Mouse (Mus musculus): ENCODE measurements around the gene Vangl1. TPM values are rescaled to one million over a fixed set of nuclear protein-coding genes. Genes with fewer than 3 reads are reported as not detected.
"Not testable (repeated sequence)": the region's sequence is repeated elsewhere in the genome, so short reads cannot be mapped to it uniquely, and the experiment has no call there.

The Vangl1 gene
- polyA plus RNA-seq, 1 experiment, result 4.5 TPM

DNA sequence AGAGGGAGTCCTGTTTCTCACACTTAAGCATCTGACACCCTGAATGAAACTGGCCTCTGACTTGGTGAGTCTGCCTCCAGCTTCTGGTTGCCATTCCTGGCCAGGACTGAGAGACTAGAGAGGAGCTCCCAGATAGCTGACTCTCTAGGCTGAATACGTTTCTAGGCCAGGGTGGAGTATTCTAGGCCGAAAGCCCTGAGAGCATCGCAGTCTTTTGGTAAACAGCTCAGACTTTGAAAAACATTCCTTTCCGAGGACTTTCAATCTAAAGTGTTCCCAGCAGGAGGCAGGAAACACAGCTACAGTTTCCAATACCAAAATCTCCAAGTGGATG is 38.2 kb downstream of the Vangl1 start:
- Histone ChIP-seq H3K4me3 (ENCODE audit: insufficient read depth, low read length) (no peak overlapping the region), H3K27ac (ENCODE audit: insufficient read depth, low read length) (no peak overlapping the region), H3K4me1 (ENCODE audit: control insufficient read depth, insufficient read depth, low read length) (peaks cover 7% of the 10 kb centered on the region)
- TF ChIP-seq CTCF (IDR thresholded peaks at IDR 0.05; ENCODE audit: extremely low read depth, insufficient read depth, low read length) (no peak), POLR2A (IDR thresholded peaks at IDR 0.05; ENCODE audit: extremely low read depth, insufficient read depth, low read length) (no peak)

DNA sequence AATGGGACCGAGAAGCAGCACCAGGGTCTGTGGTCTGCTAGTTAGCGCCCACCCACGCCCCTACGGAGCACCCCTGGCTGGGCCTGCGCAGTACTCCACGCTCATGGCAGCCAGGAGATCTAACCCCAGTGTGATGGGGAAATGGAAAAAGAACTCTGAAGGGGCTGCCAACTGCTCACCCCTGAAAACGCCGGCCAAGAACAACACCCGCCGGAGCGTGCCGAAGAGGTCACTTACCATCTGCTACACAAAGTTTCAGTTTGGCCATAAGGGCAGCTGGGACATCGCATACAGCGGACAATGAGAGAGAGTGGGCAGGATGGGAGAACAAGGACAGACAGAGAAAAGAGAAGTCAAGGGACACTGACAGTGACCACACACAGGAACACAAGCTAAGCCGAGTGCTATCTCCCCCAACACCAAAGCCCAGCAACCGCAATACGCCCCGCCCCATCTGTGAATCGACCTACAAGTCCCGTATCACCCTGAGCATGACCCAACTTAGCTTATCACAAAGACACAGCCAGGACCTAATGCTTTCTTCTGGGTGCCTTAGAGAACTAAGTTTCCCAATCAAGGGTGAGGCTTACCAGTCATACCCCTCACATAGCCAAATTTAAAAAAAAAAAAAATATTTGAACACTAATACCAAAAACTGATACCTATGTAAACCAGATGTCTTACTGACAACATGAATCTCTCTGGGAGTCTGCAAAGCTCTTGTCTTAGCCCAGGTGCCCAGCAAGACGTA is 38.8 kb downstream of the Vangl1 start:
- no peak overlapping the region for H3K27ac ChIP-seq (ENCODE audit: insufficient read depth, low read length)
- TF ChIP-seq CTCF (IDR thresholded peaks at IDR 0.05; ENCODE audit: extremely low read depth, insufficient read depth, low read length) (no peak), POLR2A (IDR thresholded peaks at IDR 0.05; ENCODE audit: extremely low read depth, insufficient read depth, low read length) (no peak)
- H3K4me1 ChIP-seq (ENCODE audit: control insufficient read depth, insufficient read depth, low read length), result peaks cover 7% of the 10 kb centered on the region
- no peak overlapping the region for H3K4me3 ChIP-seq (ENCODE audit: insufficient read depth, low read length)

DNA sequence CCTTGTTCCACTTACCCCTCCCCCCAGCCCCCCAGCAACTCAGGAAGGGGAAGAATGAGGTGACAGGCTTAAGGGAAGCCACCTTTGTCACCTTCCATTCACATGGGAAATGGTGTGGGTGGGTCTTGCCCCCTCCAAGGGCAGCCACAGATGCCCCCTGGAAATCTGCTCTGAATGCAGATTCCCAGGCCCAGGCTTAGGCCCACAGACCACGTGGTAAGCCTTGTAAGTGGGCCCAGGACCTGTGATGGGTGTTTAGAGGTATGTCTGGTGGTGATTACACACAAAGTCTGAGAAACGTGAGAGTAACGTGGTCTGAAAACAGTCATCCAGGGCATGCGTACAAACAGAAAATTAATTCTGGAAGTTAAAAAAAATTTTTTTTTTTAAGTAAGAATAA is 39.6 kb downstream of the Vangl1 start:
- Histone ChIP-seq H3K27ac (ENCODE audit: insufficient read depth, low read length) (no peak overlapping the region), H3K4me1 (ENCODE audit: control insufficient read depth, insufficient read depth, low read length) (peaks cover 7% of the 10 kb centered on the region), H3K4me3 (ENCODE audit: insufficient read depth, low read length) (no peak overlapping the region)
- no peak for TF ChIP-seq POLR2A (IDR thresholded peaks at IDR 0.05; ENCODE audit: extremely low read depth, insufficient read depth, low read length)
- TF ChIP-seq CTCF (IDR thresholded peaks at IDR 0.05; ENCODE audit: extremely low read depth, insufficient read depth, low read length), result no peak

DNA sequence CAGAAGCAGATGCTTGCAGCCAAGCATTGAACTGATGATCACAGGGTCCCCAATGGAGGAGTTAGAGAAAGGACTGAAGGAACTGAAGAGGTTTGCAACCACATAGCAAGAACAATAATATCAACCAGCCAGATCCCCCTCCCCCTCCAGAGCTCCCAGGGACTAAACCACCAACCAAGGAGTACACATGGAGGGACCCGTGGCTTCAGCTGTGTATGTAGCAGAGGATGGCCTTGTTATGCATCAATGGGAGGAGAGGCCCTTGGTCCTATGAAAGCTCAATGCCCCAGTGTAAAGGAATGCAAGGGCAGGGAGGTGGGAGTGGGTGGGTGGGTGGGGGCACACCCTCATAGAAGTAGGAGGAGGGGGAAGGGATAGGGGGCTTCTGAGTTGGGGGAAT is 40.6 kb downstream of the Vangl1 start:
- H3K27ac ChIP-seq (ENCODE audit: insufficient read depth, low read length); H3K4me3 ChIP-seq (ENCODE audit: insufficient read depth, low read length); H3K4me1 ChIP-seq (ENCODE audit: control insufficient read depth, insufficient read depth, low read length): not testable (repeated sequence)

DNA sequence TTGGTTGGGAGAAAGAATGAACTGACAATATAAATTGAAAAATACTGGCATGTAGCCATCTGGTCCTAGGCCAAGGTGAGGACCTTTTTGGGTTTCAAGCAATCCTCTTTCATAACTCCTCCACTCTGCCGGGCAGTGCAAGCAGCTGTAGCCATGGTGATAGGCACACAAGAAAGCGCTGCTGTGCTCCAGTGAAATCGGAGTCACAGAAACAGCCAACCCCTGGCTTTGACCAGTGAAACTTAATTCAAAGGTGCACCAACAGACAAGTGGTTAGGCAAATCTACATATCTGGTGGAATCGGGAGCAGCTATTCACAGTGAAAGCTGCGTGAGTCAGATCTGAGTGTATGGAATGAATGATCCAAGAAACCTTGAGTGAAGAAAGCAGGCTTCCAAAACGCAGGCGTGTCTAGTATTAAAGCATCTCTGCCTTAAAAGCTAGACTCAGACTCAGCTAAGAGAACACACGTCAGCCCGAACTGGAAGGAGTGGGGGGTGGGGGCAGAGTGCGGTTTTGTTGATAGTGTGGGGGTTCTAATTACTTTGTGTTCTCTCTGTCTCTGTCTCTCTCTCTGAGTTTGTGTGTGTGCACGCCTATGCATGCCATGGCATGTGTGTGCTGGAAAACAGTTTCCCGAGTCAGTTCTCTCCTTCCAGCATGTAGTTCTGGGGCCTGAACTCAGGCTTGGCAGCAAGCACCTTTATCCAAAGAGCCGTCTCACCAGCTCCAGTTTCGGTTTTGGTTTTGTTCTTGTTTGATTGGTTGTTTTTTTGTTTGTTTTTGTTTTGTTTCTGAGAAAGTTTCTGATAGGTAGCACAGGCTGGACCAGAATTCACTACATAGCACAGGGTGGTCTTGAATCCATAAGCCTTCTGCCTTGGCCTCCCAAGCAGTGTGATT is 44.8 kb downstream of the Vangl1 start:
- no peak overlapping the region for H3K4me3 ChIP-seq (ENCODE audit: insufficient read depth, low read length)
- 0 out of 2 replicates have a peak, but pooled peaks cover 2% of the 10 kb centered on the region for H3K4me1 ChIP-seq (ENCODE audit: control insufficient read depth, insufficient read depth, low read length)
- no peak overlapping the region for H3K27ac ChIP-seq (ENCODE audit: insufficient read depth, low read length)
- TF ChIP-seq CTCF (IDR thresholded peaks at IDR 0.05; ENCODE audit: extremely low read depth, insufficient read depth, low read length), result no peak
- no peak for TF ChIP-seq POLR2A (IDR thresholded peaks at IDR 0.05; ENCODE audit: extremely low read depth, insufficient read depth, low read length)

DNA sequence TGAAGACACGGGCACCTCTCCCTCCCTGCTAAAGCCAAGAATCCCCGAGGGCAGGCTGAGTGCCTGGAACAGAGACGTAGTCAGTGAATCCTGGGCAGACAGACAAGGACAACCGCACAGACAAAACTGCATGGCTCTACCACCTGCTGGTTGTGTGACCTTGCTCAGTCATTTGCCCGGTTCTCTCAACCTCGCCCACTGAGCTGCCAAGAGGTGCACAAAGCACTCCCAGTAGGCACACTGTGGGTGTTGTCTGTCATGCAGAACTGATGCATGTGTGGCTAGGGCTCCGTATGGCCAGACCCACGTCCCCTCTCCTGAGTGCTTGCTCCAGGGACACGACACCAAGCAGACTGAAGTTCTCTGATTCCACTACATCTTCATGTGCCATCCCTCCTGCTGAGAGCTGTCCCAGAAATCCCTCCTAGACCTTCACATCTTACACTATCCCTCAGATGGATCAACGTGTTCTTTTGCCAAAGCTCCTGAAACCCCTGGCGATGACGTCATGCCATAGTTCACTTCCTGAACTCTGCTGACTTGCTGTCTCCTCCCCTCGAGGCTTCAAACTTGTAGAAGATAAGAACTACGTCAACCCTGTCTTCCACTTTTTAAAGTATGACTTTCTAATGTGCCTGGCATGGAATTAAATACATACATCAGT is 45.6 kb downstream of the Vangl1 start:
- no peak for TF ChIP-seq CTCF (IDR thresholded peaks at IDR 0.05; ENCODE audit: extremely low read depth, insufficient read depth, low read length)
- TF ChIP-seq POLR2A (IDR thresholded peaks at IDR 0.05; ENCODE audit: extremely low read depth, insufficient read depth, low read length), result no peak
- Histone ChIP-seq H3K27ac (ENCODE audit: insufficient read depth, low read length) (no peak overlapping the region), H3K4me3 (ENCODE audit: insufficient read depth, low read length) (no peak overlapping the region), H3K4me1 (ENCODE audit: control insufficient read depth, insufficient read depth, low read length) (0 out of 2 replicates have a peak, but pooled peaks cover 2% of the 10 kb centered on the region)

DNA sequence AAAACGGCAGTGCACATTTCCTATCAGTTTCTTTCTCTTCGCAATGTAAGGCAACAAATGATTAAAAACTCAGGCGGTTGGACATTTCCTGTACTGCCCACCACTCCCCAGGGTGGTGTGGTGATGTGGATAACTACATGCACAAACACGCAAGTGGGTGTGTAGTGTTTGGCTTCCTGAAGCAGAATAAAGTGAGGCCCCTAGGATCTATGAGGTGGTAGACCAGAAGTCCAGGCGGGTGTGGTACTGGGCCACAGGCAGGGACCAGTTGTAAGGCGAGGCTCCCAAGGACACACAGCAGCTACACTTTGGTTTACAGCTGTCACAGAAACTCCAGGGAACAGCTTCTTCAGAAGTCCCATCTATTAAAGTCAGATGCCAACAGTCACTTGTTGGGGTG is 46.8 kb downstream of the Vangl1 start:
- Histone ChIP-seq H3K27ac (ENCODE audit: insufficient read depth, low read length) (no peak overlapping the region), H3K4me3 (ENCODE audit: insufficient read depth, low read length) (no peak overlapping the region), H3K4me1 (ENCODE audit: control insufficient read depth, insufficient read depth, low read length) (0 out of 2 replicates have a peak, but pooled peaks cover 2% of the 10 kb centered on the region)
- TF ChIP-seq CTCF (IDR thresholded peaks at IDR 0.05; ENCODE audit: extremely low read depth, insufficient read depth, low read length), result no peak
- TF ChIP-seq POLR2A (IDR thresholded peaks at IDR 0.05; ENCODE audit: extremely low read depth, insufficient read depth, low read length), result no peak

DNA sequence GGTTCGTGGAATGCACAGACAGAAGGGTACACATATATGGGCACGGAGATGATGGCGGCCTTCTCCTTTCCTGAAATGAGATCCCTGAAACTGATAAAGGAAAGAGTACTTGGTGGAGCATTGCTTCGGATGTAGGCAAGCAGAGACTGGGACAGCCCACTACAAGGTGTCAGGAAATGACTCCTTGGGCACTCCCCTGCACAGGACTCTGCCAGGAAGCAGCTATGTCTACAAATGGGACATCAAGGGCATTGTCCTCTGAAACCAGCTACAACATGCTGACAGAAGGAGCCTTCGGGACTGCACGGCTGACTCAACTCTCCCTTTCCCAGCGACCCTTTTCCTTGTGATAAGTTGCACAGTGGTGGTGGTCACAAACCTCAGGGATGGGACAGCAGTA is 47.8 kb downstream of the Vangl1 start:
- Histone ChIP-seq H3K4me1 (ENCODE audit: control insufficient read depth, insufficient read depth, low read length) (0 out of 2 replicates have a peak, but pooled peaks cover 2% of the 10 kb centered on the region), H3K27ac (ENCODE audit: insufficient read depth, low read length) (no peak overlapping the region), H3K4me3 (ENCODE audit: insufficient read depth, low read length) (no peak overlapping the region)
- TF ChIP-seq CTCF (IDR thresholded peaks at IDR 0.05; ENCODE audit: extremely low read depth, insufficient read depth, low read length), result no peak
- no peak for TF ChIP-seq POLR2A (IDR thresholded peaks at IDR 0.05; ENCODE audit: extremely low read depth, insufficient read depth, low read length)

DNA sequence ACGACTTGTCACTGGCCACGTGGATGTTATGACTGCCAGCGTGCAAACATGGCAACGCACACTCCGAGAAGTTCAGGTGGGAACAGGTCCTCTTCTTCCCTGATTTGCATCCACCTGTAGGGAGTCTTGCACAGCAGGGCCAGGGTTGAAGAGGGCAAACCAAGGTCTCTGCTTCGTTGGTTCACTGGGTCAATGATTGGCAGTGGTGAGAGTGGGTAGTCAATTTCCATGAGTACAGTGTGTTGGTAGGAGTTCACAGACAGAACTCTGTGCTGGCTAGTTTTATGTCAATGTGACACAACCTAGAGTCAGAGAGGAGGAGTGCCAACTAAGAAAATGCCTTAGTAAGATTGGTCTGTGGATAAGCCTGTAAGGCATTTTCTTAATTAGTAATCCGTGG is 50.4 kb downstream of the Vangl1 start:
- TF ChIP-seq CTCF (IDR thresholded peaks at IDR 0.05; ENCODE audit: extremely low read depth, insufficient read depth, low read length) (no peak), POLR2A (IDR thresholded peaks at IDR 0.05; ENCODE audit: extremely low read depth, insufficient read depth, low read length) (no peak)
- Histone ChIP-seq H3K4me3 (ENCODE audit: insufficient read depth, low read length) (no peak overlapping the region), H3K4me1 (ENCODE audit: control insufficient read depth, insufficient read depth, low read length) (0 out of 2 replicates have a peak, but pooled peaks cover 2% of the 10 kb centered on the region), H3K27ac (ENCODE audit: insufficient read depth, low read length) (no peak overlapping the region)
